Mouse (Mus musculus) spleen, adult 2 months (tissue): ENCODE measurements around the gene Scarb2. TPM values are rescaled to one million over a fixed set of nuclear protein-coding genes. Genes with fewer than 3 reads are reported as not detected.

Experiments
- DNase-seq, 2 experiments: peaks; one replicate each; pipeline versions ENCODE4 v3.0.0 to v3.0.0-alpha.2; 2012 to 2021; ENCODE audit warnings: low spot score in 2 of 2, low read depth in 1 of 2
- H3K27ac ChIP-seq: fragments of 200-500 bp; 2 replicates; pipeline ENCODE4 v1.5.1; 2012; ENCODE audit warnings: low read length, inconsistent platforms; ENCODE audit not compliant: insufficient read depth
- H3K27me3 ChIP-seq: fragments of 200-500 bp; 2 replicates; pipeline ENCODE4 v1.6.1; 2012; ENCODE audit warnings: mild to moderate bottlenecking, moderate library complexity, low read length, inconsistent platforms; ENCODE audit not compliant: control insufficient read depth, insufficient read depth
- H3K36me3 ChIP-seq: fragments of 200-500 bp; 2 replicates; pipeline ENCODE4 v1.6.1; 2012; ENCODE audit warnings: mild to moderate bottlenecking, low read length, inconsistent platforms; ENCODE audit not compliant: control insufficient read depth, insufficient read depth
- H3K4me1 ChIP-seq: fragments of 200-500 bp; 2 replicates; pipeline ENCODE4 v1.6.1; 2011; ENCODE audit warnings: inconsistent platforms; ENCODE audit not compliant: control insufficient read depth, insufficient read depth, insufficient read length
- H3K4me3 ChIP-seq: fragments of 200-500 bp; 2 replicates; pipeline ENCODE4 v1.5.1; 2011; ENCODE audit warnings: mild to moderate bottlenecking, inconsistent platforms; ENCODE audit not compliant: insufficient read depth, insufficient read length; ENCODE audit errors: extremely low read depth
- CTCF ChIP-seq: fragments of 200-500 bp; IDR thresholded peaks from 2 replicates; pipeline ENCODE4 v1.5.1; 2011; ENCODE audit warnings: mild to moderate bottlenecking, inconsistent platforms; ENCODE audit not compliant: insufficient read depth, insufficient read length, insufficient replicate concordance; ENCODE audit errors: extremely low read depth
- POLR2A ChIP-seq: fragments of 200-500 bp; IDR thresholded peaks from 2 replicates; pipeline ENCODE4 v1.6.1; 2011; ENCODE audit warnings: low read depth, low read length, inconsistent platforms
- WGBS: fragments of 180-500 bp; shearing (Covaris S2); methylation state at CpG from one replicate; pipeline ENCODE4 v1.1.7; 2018; 5-methylcytosine and 5-hydroxymethylcytosine counted together
- polyA plus RNA-seq: library from polyadenylated mRNA; depleted of rRNA; stranded (reverse); fragments of >200 nt; gene quantifications from 2 replicates; pipeline ENCODE4 v1.2.3, GENCODE M21; 2012

Gene Scarb2
- polyA plus RNA-seq, 1 experiment, result 16.0 TPM

DNA sequence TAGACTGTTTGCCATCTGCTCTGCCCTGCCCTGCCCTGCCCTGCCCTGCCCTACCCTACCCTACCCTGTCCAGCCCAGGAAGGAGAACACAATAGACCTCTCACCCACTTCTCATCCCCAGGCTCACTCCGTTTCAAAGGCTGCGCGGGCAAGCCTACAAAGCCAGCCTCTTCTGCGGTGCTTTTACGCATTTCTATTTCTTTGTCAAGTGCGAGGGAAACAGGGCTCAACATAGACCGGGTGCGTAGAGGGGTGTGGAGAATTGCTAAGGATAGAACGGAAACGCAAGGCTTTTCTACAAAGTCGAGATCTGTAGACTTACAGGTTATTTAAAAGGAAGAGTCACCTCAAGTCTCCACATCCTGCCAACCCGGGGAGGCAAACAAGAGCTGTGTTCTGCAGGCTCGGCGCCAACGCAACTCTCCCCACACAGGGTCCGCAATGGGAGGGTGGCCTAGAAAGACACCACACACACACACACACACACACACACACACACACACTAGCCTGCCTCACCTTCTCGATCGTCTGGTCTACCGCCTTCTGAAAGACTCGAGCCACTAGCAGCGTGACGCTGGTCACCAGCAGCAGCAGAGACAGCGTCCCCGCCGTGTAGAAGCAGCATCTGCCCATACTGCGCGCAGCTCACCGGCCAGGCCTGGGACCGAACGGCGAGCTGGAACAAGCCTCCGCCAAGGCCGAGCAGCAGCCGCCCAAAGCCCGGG lies 1.8 kb downstream of the Scarb2 start:
- no peak for TF ChIP-seq POLR2A
- TF ChIP-seq CTCF, result no peak
- under 1% methylated on average over 35 of the region's 35 CpGs for WGBS
- Histone ChIP-seq H3K4me1 (peaks cover 10% of the 10 kb centered on the region; the same call in 1 of the 2 replicates), H3K36me3 (no peaks in the 10 kb centered on the region; the same call in 1 of the 2 replicates), H3K4me3 (peak overlapping the region; percentile 79), H3K27ac (peak overlapping the region; percentile 98), H3K27me3 (no peaks in the 10 kb centered on the region)
- DNase-seq, result peak; percentile 30 to 48

DNA sequence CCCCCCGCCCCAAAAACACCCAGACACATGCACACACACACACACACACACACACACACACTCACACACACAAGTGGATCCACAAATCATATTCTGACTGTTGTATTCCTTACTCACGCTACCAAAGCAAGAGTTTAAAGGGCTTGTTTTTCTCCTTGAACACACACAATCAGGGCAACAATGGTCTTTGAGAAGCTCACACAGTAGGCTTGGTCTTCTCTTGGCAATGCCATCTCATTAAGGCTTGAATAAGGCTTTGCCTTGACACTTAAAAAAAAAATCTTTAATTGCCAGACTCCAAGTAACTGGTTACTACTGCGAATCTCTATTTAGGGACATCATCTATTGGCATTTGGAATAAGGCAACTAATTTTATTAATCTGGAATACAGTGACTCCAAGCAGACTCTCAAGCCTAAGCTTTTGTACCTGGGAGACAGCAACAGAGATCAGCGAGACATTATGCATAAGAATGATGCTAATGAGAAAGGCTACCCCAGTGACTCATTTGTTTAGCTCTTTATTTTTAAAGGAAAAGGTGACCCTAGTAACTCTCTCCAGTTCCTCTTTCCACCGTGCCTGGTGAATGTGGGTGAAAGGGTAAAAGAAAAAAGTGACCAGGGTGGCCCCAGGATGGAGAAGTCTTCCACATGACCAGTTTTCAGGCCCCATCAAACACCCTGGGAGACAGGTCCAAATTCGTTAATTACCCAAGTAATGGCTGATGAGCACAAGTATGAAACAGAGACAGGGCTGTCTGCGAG lies 2.6 kb downstream of the Scarb2 start:
- Histone ChIP-seq H3K27me3 (no peaks in the 10 kb centered on the region), H3K36me3 (no peaks in the 10 kb centered on the region; the same call in 1 of the 2 replicates)
- 31% methylated on average over 7 of the region's 7 CpGs for WGBS

DNA sequence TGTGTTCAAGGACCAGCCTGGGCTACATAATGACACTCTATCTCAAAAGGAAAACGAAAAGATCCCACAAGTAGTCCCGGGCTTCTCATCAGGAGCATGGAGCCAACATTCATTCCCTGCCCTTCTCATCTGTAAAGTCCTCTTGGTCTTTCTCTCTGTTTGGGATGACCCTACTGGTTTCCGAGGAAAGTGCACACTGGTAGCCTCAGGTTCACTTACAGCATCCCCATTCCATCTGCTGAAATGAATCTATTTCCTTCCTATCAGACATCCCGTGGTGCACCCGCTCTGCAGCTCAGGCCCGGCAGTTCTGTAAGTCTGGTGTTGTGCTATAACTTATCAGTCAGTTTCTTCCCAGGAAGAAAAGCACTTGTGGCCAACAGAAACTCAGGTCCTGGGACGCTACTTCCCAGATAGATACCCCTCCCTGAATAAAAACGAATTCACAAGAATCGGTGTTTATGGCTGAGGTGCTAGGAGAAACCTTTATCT lies 3.2 kb downstream of the Scarb2 start:
- peaks cover 12% of the 10 kb centered on the region; the same call in 1 of the 2 replicates for H3K4me1 ChIP-seq
- 68% methylated on average over 9 of the region's 9 CpGs for WGBS
- H3K4me3 ChIP-seq, result peak overlapping the region; percentile 2; the same call in 1 of the 2 replicates
- H3K27ac ChIP-seq, result no peak overlapping the region
- no peaks in the 10 kb centered on the region for H3K27me3 ChIP-seq
- TF ChIP-seq POLR2A (no peak), CTCF (no peak)
- no peaks in the 10 kb centered on the region; the same call in 1 of the 2 replicates for H3K36me3 ChIP-seq
- peak in 1 of 2 experiments; percentile 14 for DNase-seq

More for the DNA sequence above, 2.6 kb downstream of the Scarb2 start:
- TF ChIP-seq CTCF, result no peak
- no peak for TF ChIP-seq POLR2A
- peak; percentile 12 to 13 for DNase-seq
- Histone ChIP-seq H3K27ac (peak overlapping the region; percentile 98), H3K4me1 (peaks cover 14% of the 10 kb centered on the region; the same call in 1 of the 2 replicates), H3K4me3 (peak overlapping the region; percentile 79)

DNA sequence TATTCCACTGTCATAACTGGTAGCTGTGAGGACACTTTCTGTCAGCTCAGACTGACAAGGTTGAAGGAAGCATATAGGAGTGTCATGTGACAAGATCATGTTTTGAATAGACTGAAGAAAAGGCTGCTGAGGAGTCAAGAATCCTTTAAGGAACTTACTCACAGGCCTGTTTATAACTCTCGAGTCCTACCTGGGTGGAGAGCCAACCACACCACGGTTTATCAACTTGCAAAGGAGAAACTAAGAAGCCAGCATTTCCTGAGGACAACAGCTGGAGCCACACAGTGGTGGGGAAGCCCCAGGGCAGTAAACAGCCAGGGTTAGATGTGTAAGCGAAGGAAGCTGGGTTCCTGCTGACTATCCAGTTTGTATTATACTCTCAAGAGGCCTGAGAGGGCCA lies 7.3 kb downstream of the Scarb2 start:
- H3K27me3 ChIP-seq, result no peaks in the 10 kb centered on the region
- no peaks in the 10 kb centered on the region; the same call in 1 of the 2 replicates for H3K36me3 ChIP-seq
- peaks cover 9% of the 10 kb centered on the region; the same call in 1 of the 2 replicates for H3K4me1 ChIP-seq
- 12% methylated on average over 3 of the region's 3 CpGs for WGBS
- H3K4me3 ChIP-seq, result no peak overlapping the region
- no peak for DNase-seq
- TF ChIP-seq POLR2A, result no peak
- no peak for TF ChIP-seq CTCF
- peak overlapping the region; percentile 57 for H3K27ac ChIP-seq

DNA sequence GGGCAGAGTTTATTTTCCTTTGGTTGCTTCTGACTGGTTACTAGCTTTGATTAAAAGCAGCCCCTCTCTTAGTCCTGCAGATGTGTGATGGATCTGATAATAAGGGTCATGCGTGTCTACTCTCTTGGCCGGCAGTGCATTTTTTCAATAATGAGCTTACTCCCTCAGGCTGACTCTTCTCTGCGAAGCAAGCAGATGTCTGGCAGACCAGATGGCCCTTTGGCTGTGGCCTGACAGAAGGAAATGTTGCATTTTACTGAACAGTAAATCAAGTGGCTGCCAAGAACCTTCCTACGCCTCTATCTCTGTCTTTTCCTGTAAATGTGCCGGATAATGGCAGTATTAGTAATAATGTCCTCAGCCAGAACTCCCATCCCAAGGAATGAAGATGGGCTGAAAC lies 8.0 kb downstream of the Scarb2 start:
- Histone ChIP-seq H3K4me1 (peaks cover 7% of the 10 kb centered on the region; the same call in 1 of the 2 replicates), H3K36me3 (no peaks in the 10 kb centered on the region; the same call in 1 of the 2 replicates), H3K27ac (no peak overlapping the region), H3K4me3 (no peak overlapping the region), H3K27me3 (no peaks in the 10 kb centered on the region)
- TF ChIP-seq POLR2A, result no peak
- no peak for TF ChIP-seq CTCF
- DNase-seq, result no peak
- 72% methylated on average over 5 of the region's 5 CpGs for WGBS

DNA sequence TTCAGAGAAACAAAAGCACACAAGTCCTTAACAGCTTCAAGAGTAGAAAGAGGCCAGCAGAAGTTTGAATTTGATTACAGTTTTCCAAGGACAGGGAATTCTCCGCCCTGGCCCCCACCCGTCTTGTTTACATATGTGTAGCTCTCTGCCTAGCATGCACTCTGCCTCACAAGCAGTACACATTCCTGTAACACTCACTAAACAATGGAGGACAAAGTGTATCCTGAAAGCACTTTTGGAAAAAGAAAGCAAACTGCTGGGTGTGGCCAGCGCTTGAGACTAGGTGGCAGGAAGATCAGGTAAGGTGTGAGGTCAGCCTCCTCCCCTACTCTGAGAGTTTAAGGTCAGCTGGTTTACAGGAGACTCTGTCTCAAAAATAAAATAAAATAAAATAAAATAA lies 8.4 kb downstream of the Scarb2 start:
- WGBS, result 91% methylated on average over 3 of the region's 3 CpGs

More for the DNA sequence above, 8.4 kb downstream of the Scarb2 start:
- Histone ChIP-seq H3K36me3 (no peaks in the 10 kb centered on the region; the same call in 1 of the 2 replicates), H3K4me1 (peaks cover 6% of the 10 kb centered on the region; the same call in 1 of the 2 replicates), H3K27me3 (no peaks in the 10 kb centered on the region), H3K4me3 (no peak overlapping the region), H3K27ac (0 out of 2 replicates have a peak overlapping the region, but pooled peaks have one; percentile 20)
- TF ChIP-seq CTCF (no peak), POLR2A (no peak)
- DNase-seq, result no peak
